Mouse (Mus musculus): ENCODE results near the gene Safb. TPM values are rescaled to one million over a fixed set of nuclear protein-coding genes. Genes with fewer than 3 reads are reported as not detected.

Safb gene
- total RNA-seq, 2 experiments from 2014 or later: 39.2 to 49.7 TPM

GRCm38 (mm10) chr17:56643237-56643636 lies 58.6 kb downstream of the Safb start:
- no peak for DNase-seq (ENCODE audit: low spot score)

- no peak for DNase-seq (ENCODE audit: low spot score)
Observed at GRCm38 (mm10) chr17:56647546-56647945, 62.9 kb downstream of the Safb start.

- DNase-seq (ENCODE audit: low spot score): no peak
Observed at GRCm38 (mm10) chr17:56651801-56652200, 67.2 kb downstream of the Safb start.

GRCm38 (mm10) chr17:56654771-56655170 lies 70.1 kb downstream of the Safb start:
- no peak for DNase-seq (ENCODE audit: low spot score)

- DNase-seq (ENCODE audit: low spot score): no peak
Observed at GRCm38 (mm10) chr17:56655311-56655710, 70.7 kb downstream of the Safb start.

Other genes with a start within 250 kb of the Safb start
- 10 to 100 TPM; 30.8 to 38.3 TPM for gene Ptprs, start 108.3 kb upstream of the Safb start, total RNA-seq (2021)
- not detected for gene Znrf4, start 72.4 kb upstream of the Safb start, total RNA-seq (2021)
- under 1 TPM; 0.28 to 0.84 TPM for gene Gm20219, start 30.4 kb upstream of the Safb start, total RNA-seq (2021)
- gene Safb2, start 240 bp upstream of the Safb start, total RNA-seq (2021): 10 to 100 TPM; 28.5 to 30.1 TPM
- gene 2410015M20Rik, start 24.9 kb downstream of the Safb start, total RNA-seq (2021): 100 to 1,000 TPM; 137 to 141 TPM
- 100 to 1,000 TPM; 632 to 662 TPM for gene Rpl36, start 28.6 kb downstream of the Safb start, total RNA-seq (2021)
- 10 to 100 TPM; 64.9 to 65.8 TPM for gene Lonp1, start 42.1 kb downstream of the Safb start, total RNA-seq (2021)
- under 1 TPM in 1 of 2 experiments, not detected in 1; 0.16 TPM for gene Catsperd, start 43.3 kb downstream of the Safb start, total RNA-seq (2021)
- 10 to 100 TPM; 36.1 to 39.6 TPM for gene Ranbp3, start 88.5 kb downstream of the Safb start, total RNA-seq (2021)
- 100 to 1,000 TPM; 420 to 445 TPM for gene Ndufa11, start 132.9 kb downstream of the Safb start, total RNA-seq (2021)
- 1 to 10 TPM; 2.0 to 2.1 TPM for gene Vmac, start 133.2 kb downstream of the Safb start, total RNA-seq (2021)
- 1 to 10 TPM; 2.6 to 3.3 TPM for gene Nrtn, start 172.7 kb downstream of the Safb start, total RNA-seq (2021)
- 10 to 100 TPM; 14.4 to 14.9 TPM for gene Dus3l, start 179.9 kb downstream of the Safb start, total RNA-seq (2021)
- under 1 TPM; 0.16 to 0.28 TPM for gene Prr22, start 185.4 kb downstream of the Safb start, total RNA-seq (2021)
- 1 to 10 TPM; 2.1 to 3.1 TPM for gene Rfx2, start 246.2 kb downstream of the Safb start, total RNA-seq (2021)

All from gastrocnemius, adult 18-20 months (tissue).